Mouse (Mus musculus) frontal cortex, postnatal 36 days (tissue): ENCODE results near the gene Gm28635.
A peak's percentile ranks its signal among the peaks of the same experiment; 100 is the strongest.
"Not testable (repeated sequence)": the region's sequence is repeated elsewhere in the genome, so short reads cannot be mapped to it uniquely, and the experiment has no call there.

Experiments used
- DNase-seq, 2 experiments: peaks; one replicate each; pipeline ENCODE4 v3.0.0; 2022; ENCODE audit warnings: low spot score in 2 of 2

The Gm28635 gene

DNA sequence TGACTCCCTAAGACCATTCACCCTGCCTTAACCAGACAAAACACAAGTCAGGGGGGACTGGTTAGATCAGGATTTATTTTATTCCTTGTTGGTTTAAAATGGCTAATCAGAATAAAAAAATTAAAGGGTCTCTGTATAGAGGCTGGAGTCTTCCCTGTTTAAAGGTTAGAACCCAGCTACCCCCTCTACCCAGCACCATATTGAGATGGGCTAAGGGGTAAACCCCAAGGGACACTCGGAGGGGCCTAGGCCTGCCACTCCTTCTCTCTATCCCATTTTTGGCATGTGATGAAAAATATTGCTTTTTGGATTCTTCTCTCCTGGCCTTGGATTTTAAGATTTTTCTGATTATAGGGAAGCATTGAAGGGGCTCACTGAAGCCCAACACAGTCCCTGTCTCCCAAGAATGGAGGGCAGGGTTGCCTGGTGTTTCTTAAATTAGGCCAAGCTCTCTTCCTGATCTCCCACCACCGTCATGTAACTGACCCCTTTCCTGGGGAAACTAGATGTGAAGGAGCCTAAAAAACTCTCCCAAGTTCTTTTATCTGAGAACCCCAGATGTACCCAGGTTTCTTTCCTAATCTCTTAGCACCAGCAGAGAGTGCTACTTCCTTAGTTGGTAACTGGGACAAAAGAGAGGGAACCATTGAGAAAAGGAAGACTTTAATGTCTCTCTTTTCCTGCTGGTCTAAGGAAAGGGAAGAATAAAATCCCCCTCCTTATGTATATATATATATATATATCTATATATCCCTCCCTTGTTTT is 10.4 kb upstream of the Gm28635 start:
- no peak for DNase-seq

DNA sequence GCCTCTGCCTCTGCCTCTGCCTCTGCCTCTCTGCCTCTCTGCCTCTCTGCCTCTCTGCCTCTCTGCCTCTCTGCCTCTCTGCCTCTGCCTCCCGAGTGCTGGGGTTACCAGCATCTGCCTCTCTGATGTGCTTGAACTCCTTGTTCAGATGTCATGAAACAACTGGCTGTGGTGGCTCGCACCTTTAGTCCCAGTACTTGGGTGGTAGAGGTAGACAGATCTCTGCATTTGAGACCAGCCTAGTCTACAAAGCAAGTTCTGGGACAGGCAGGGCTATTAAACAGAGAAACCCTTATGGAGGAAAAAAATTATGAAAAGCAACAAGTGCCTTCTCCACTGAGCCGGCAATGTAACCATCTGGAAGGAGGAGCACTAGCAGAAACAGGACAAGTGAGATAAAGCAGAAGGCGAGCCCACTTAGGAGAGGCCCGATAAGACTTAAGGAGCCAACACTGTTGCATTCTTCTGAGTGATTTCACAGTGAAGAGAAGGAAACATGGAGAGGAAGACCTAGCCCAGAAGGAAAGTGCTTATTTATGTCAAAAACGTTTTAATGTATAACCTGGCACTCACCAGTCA is 4.9 kb upstream of the Gm28635 start:
- DNase-seq = no peak

DNA sequence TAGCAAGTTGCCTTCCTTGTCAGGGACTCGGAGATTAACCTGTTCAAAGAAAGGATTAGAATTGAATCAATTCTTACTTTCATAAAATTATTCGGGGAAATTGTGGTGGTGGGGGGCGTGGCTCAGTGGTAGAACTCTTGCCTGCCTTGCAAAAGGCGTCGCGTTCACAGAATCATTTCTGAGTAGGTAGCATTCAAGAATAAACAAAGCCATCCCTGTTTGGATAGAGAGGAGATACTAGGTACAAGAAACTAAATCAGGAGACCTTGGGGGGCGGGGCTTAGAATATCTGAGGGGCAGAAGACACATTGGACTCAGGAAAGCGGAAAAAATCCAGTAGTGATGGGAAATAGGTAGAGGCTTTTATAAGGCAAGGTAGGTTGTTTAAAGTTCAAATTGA is 1.2 kb upstream of the Gm28635 start, which contains the start of gene Tmx2:
TSS of gene Tmx2 (minus strand) at position 125 of the 400 bp plus-strand sequence.
- no peak for DNase-seq

DNA sequence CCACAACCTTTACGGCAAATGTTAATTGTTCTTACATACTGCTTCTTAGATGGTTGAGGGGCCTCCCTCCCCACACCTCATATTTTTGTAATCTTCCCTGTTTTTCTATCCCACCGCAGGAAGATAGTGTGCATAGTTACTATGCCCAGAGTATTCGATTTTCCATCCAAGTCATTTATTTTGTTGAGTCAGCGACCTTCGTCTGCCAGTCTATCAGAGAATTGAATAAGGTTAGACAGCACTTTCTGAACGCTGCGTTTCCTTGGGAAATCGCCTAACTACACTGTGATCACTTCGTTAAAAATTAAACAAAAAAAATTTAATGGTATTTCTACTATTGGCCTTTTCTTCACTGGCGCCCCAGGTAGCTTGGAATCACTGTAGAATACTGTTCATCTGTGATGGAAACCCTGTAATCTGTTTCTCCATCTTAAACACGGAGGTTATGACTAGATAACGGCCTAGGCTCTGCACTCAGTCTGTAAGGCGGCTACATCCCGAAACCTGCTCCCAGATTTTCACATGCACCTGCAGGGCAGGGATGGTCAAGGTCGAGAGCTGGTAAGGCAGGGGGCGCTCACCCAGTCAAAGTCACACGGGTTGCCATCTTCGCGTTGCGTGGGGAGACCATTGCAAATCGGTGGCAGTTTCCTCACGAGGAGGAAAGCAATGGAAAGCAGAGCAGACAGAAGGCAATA is 422 bp downstream of the Gm28635 start:
- DNase-seq = no peak

DNA sequence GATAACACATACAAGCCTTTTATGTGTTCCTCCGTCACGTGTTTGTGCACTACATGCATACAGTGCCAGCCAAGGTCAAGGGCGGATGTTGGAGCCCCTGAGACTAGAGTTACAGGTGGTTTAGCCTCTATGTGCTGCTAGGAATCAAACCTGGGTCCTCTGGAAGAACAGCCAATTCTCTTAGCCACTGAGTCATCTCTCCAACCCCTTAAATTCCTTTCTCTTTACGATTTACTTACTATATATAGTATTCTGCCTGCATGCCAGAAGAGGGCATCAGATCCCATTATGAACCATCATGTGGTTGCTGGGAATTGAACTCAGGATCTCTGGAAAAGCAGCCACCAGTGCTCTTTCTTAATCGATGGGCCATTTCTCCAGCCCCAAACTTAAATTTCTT is 6.3 kb downstream of the Gm28635 start:
- DNase-seq = not testable (repeated sequence)

- DNase-seq = peak; percentile 88
Observed at GRCm38 (mm10) chr2:84670569-84670933, 7.3 kb downstream of the Gm28635 start, which contains the start of gene Selenoh. Gene Selenoh (minus strand): TSS chr2:84670770.

DNA sequence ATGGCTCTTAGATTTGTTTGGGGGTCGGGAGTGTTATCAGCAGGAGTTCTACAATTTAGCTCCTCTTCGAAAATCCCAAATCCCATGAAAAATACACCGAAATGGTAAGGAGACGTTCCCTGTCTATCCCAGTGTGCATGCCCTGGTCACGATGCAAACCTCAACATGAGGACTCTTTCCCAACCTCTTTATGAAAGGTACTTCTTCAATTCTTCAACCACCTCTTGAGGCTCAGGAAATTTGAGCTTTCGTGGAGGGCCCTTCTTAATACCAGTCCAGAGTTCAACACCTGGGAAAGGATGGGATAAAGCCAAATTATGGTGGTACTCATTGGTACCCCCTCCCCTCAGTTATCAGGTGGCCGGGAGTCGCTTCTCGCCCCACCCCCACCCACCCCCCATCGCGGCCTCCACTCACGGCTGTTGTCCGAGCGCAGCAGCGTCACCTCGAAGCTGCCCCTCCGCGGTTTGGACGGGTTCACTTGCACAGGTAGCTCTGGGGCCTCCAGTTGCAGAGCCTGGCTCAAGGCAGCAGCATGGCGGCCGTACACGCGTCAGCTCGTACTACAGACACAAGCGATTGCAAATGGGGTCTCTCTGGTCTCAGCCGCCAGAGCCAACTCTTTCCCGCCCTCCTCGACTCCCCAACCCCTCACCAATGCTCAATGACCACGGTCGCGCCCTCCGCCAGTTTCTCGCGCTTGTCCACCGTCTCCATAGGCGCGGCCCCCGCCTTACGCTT is 7.8 kb downstream of the Gm28635 start:
- no peak for DNase-seq

- no peak for DNase-seq
Observed at GRCm38 (mm10) chr2:84666081-84666480, 11.8 kb downstream of the Gm28635 start.

- no peak for DNase-seq
Observed at GRCm38 (mm10) chr2:84662866-84663265, 15.0 kb downstream of the Gm28635 start.

DNA sequence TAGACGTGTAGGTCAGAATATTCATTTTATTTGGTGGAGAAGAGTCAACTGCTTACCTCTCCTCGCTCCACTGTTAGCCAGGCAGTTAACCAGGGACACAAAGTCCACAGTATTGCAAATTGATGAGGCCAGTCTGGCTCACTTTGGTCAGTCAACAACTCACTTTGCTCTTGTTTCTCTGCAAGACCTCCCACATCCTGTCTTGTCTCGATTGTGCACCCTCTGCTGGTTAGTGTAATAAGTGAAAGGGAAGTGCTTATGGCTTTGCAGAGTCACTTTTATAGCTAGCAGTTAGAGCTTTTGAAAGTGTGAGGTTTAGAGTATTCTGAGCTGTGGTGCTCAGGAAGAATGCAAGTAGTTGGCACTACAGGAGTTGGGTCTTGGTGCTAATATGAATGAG is 17.6 kb downstream of the Gm28635 start:
- peak in 1 of 2 experiments; percentile 59 for DNase-seq

DNA sequence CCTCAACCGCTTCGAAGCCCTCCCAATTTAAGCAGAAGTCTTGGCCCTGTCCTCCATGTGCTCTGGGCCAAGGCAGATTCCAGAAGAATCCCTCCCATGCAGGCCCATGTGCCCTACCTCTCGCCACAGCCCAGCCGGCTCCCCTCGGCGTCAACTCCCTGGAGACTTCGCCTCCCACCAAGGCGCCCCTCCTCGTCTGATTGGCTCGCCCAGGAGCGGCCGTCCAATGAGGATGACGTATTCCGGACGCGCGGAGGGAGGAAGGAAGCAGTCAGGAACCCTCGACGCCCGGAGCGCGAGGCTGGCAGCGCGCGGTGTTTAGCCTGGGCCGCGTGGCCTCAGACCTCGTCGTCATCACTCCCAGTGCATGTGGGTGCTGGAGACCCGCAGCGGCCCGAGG is 19.0 kb downstream of the Gm28635 start, which contains the start of gene Btbd18:
TSS of gene Btbd18 (plus strand) at position 274 of the 400 bp plus-strand sequence.
- DNase-seq = no peak

GRCm38 (mm10) chr2:84655864-84656263 is 22.0 kb downstream of the Gm28635 start:
- no peak for DNase-seq

- DNase-seq = no peak
Observed at GRCm38 (mm10) chr2:84653354-84653753, 24.5 kb downstream of the Gm28635 start.

DNA sequence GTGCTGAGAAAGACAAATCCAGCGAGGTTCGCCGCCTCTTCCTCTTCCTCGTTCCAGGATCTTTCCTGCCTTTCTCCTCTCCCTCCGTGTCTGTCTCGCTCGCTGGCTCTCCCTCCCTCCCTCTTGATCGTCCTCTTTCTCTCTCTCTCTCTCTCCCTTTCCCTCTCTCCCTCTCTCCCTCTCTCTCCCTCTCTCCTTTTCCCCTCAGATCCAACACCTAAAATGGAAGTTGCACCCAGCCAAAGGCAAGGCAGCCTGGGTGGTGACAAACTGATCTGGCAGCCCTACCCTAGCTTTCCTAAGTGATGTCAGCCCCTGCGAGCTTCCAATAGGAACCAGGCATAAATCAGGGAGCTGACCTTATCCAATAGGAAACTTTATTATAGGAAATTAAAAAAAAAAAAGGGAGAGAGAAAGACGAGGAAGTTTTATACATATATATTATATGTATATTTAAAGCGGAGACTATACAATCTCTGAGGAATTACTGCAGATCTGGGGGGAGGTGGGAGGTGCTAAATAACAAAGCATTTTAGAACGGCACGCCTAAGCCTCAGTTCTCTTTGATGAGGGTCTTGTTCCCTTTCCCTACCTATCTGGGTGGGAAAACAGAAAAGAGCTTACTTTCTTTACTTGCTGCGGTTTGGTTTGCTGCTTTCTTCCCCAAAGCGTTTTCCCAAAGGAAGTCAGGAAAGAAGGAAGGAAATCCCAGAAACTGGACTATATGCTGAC is 27.2 kb downstream of the Gm28635 start, which contains the start of gene Ctnnd1:
TSS of gene Ctnnd1 (minus strand) at position 302 of the 732 bp plus-strand sequence.
- peak; percentile 89 to 93 for DNase-seq

DNA sequence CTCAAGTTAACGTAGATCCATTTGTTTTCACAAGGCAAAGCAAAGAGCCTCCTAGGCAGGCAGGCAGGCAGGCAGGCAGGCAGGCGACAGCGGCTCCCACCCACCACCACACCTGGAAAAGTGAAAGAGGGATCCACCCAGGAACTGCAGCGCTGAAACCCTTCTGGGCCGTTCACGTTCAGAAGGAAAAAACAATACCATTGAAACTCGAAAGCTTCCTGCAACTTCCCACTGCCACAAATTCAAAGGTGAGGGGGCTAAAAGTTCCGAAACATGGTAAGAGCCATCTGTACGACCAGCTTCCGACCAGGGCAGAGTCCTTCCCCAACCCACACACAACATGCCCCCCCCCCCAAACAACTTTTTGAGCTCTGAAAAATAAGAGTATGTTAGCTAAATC is 28.2 kb downstream of the Gm28635 start:
- peak in 1 of 2 experiments; percentile 33 for DNase-seq

DNA sequence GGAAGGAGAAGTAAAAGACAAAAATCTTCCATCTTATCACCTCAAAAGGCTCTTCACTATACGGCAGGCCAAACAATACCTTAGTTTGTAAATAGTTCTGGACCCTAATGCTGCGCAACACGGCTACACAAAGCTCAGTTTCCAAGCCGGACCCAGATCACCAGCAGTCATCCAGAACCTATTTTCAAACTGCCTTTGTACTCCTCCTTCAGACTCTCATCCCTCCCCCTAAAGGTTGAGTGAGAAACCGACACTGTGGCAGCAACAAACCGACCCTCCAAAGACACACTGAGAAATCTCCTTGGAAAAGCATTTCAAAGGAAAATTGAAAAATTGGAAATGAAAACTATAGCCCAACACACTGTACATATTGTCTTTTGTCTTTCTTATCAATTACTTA is 29.5 kb downstream of the Gm28635 start:
- no peak for DNase-seq

GRCm38 (mm10) chr2:84647051-84647568 is 30.7 kb downstream of the Gm28635 start:
- no peak for DNase-seq

- no peak for DNase-seq
Observed at GRCm38 (mm10) chr2:84646138-84646537, 31.7 kb downstream of the Gm28635 start.

DNA sequence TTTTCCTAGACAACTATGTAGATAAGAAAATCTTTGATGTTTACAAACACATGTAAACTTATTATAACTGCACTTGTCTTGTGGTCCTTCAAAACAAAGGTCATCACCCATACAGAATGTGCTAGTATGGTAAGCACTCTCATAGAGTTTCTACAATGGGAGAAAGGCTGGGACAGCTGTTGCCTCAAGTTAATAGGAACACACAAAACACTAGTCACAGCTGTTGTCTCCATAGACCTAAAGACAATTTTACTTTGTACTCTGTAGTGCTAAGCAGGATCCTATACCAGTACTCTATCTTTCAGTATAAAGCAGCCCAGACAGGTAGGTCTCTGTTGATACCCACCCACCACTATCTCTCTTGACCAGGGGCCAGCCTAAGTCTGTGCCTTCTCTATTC is 37.0 kb downstream of the Gm28635 start:
- DNase-seq = no peak

DNA sequence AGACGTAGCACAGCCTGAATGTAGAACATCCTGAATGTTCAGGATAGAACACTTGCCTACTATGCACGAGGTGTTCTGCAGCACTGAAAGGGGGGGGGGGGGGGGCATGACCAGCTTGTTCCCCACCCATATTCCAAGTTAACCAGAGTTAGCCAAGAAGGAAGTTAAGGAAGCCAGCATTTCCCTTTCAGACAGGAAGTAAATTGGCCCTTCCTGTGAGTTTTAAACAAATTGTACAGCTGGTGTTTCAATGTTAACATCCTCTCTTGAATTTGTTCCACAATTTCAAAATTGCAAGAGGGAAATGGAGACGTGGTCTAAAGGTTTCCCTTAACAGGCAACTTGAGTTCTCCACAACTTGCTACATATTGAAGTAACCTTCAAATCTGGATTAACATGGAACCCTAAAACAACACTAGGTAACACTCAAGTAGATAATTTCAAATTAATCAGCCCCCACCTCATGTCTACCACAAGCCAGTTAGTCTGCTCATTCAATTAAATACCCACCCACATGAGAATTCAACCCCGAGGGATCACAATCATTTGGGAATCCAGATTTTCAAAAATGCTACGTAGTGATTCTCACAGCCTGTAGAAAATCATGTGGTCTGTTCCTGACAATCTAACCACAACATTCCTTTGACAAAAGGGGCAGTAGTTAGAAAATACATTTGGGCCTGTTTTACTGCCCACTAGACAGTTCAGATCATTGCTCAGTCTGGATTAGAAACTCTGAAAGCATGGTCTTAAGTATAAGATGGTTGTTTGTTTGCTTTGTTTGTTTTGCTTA is 39.2 kb downstream of the Gm28635 start:
- DNase-seq = no peak
